Mouse (Mus musculus) testis, adult 2 months (tissue): ENCODE measurements at regions not wholly inside any gene's neighbourhood (a gene's known extent, or its start where the extent isn't known, plus 50 kb on each side); places are given as distances from the start of the nearest gene placed in this dataset.
"Not testable (repeated sequence)": the region's sequence is repeated elsewhere in the genome, so short reads cannot be mapped to it uniquely, and the experiment has no call there.

Experiments used
- H3K27ac ChIP-seq: fragments of 200-500 bp; 2 replicates; pipeline ENCODE4 v1.5.1; 2012; ENCODE audit warnings: low read depth, low read length; ENCODE audit not compliant: control insufficient read depth, insufficient read depth
- H3K27me3 ChIP-seq: fragments of 200-500 bp; 2 replicates; pipeline ENCODE4 v1.6.1; 2012; ENCODE audit warnings: mild to moderate bottlenecking, low read length, moderate library complexity; ENCODE audit not compliant: control insufficient read depth, insufficient read depth
- H3K36me3 ChIP-seq: fragments of 200-500 bp; 2 replicates; pipeline ENCODE4 v1.6.1; 2012; ENCODE audit warnings: mild to moderate bottlenecking, low read length; ENCODE audit not compliant: control insufficient read depth, insufficient read depth
- H3K4me1 ChIP-seq: fragments of 200-500 bp; 2 replicates; pipeline ENCODE4 v1.6.1; 2012; ENCODE audit warnings: low read length; ENCODE audit not compliant: control insufficient read depth, insufficient read depth
- H3K4me3 ChIP-seq: fragments of 200-500 bp; 2 replicates; pipeline ENCODE4 v1.5.1; 2012; ENCODE audit warnings: low read depth, mild to moderate bottlenecking, low read length, moderate library complexity, mixed read lengths; ENCODE audit not compliant: control insufficient read depth
- CTCF ChIP-seq: fragments of 200-500 bp; IDR thresholded peaks from 2 replicates; pipeline ENCODE4 v1.5.1; 2012; ENCODE audit warnings: low read depth, mild to moderate bottlenecking, inconsistent platforms, low read length, moderate library complexity; ENCODE audit not compliant: control insufficient read depth, insufficient read depth, insufficient replicate concordance
- POLR2A ChIP-seq: fragments of 200-500 bp; IDR thresholded peaks from 2 replicates; pipeline ENCODE4 v1.6.1; 2012; ENCODE audit warnings: low read depth, mild to moderate bottlenecking, inconsistent platforms, low read length, moderate library complexity; ENCODE audit not compliant: control insufficient read depth

GRCm38 (mm10) chr10:7323258-7323657 is 111.2 kb upstream of the Cnksr3 start:
- no peaks in the 10 kb centered on the region for H3K36me3 ChIP-seq
- no peaks in the 10 kb centered on the region for H3K27me3 ChIP-seq
- H3K4me3 ChIP-seq: no peak overlapping the region
- no peak for TF ChIP-seq CTCF
- no peak for TF ChIP-seq POLR2A
- no peaks in the 10 kb centered on the region for H3K4me1 ChIP-seq
- no peak overlapping the region for H3K27ac ChIP-seq

- TF ChIP-seq CTCF (no peak), POLR2A (no peak)
- Histone ChIP-seq H3K4me3 (no peak overlapping the region), H3K4me1 (no peaks in the 10 kb centered on the region), H3K27me3 (no peaks in the 10 kb centered on the region), H3K27ac (no peak overlapping the region), H3K36me3 (no peaks in the 10 kb centered on the region)
Measured at GRCm38 (mm10) chr10:7309927-7310326, 97.9 kb upstream of the Cnksr3 start.

- not testable (repeated sequence) for H3K27ac ChIP-seq, H3K4me1 ChIP-seq, H3K36me3 ChIP-seq, H3K27me3 ChIP-seq, H3K4me3 ChIP-seq
Measured at GRCm38 (mm10) chr10:7305881-7306280, 93.8 kb upstream of the Cnksr3 start.

GRCm38 (mm10) chr10:7298377-7298776 is 86.3 kb upstream of the Cnksr3 start:
- Histone ChIP-seq H3K4me3 (no peak overlapping the region), H3K36me3 (no peaks in the 10 kb centered on the region), H3K27me3 (no peaks in the 10 kb centered on the region), H3K4me1 (no peaks in the 10 kb centered on the region), H3K27ac (no peak overlapping the region)
- TF ChIP-seq CTCF (no peak), POLR2A (no peak)

- no peak overlapping the region for H3K4me3 ChIP-seq
- no peaks in the 10 kb centered on the region for H3K27me3 ChIP-seq
- TF ChIP-seq POLR2A: no peak
- TF ChIP-seq CTCF: no peak
- no peaks in the 10 kb centered on the region for H3K4me1 ChIP-seq
- H3K27ac ChIP-seq: no peak overlapping the region
- no peaks in the 10 kb centered on the region for H3K36me3 ChIP-seq
Measured at GRCm38 (mm10) chr10:7295921-7296320, 83.9 kb upstream of the Cnksr3 start.

- Histone ChIP-seq H3K27ac (no peak overlapping the region), H3K36me3 (no peaks in the 10 kb centered on the region), H3K4me3 (no peak overlapping the region), H3K4me1 (no peaks in the 10 kb centered on the region), H3K27me3 (no peaks in the 10 kb centered on the region)
- TF ChIP-seq CTCF: no peak
- no peak for TF ChIP-seq POLR2A
Measured at GRCm38 (mm10) chr10:7293203-7293602, 81.2 kb upstream of the Cnksr3 start.

GRCm38 (mm10) chr10:7289773-7290411 is 77.9 kb upstream of the Cnksr3 start:
- H3K27me3 ChIP-seq: no peaks in the 10 kb centered on the region
- H3K4me3 ChIP-seq: no peak overlapping the region
- TF ChIP-seq POLR2A (no peak), CTCF (no peak)
- H3K4me1 ChIP-seq: no peaks in the 10 kb centered on the region
- H3K36me3 ChIP-seq: no peaks in the 10 kb centered on the region
- no peak overlapping the region for H3K27ac ChIP-seq
